ENCODE assay signal across 10 mouse cellular contexts in genomic region chr12:116599537-116599936, GRCm38 (mm10).
DNase-seq lines count a peak whose midpoint lies in the region; ATAC-seq and TF ChIP-seq lines count a peak whose summit lies in the region.
"Had no signal": no experiment of that assay in that cellular context is flagged by ENCODE, and none has a peak within 500 bp of the region (broad histone marks: within the 10 kb centered on the region; RNA-seq: fewer than 3 reads in every experiment).

No protein-coding gene starts in this region.

- WGBS in forebrain, embryonic 11.5 days: 64% methylated on average over 1 of the region's 1 CpGs
- WGBS in neural tube, embryonic 14.5 days: 35% methylated on average over 1 of the region's 1 CpGs

- no peak overlapping the region for H3K4me3 ChIP-seq in forebrain, embryonic 11.5 days (ENCODE audit: low read depth, low read length)
- H3K4me3 ChIP-seq in neural tube, embryonic 14.5 days (ENCODE audit: low read depth, low read length): no peak overlapping the region
- no peak overlapping the region for H3K4me3 ChIP-seq in gastrocnemius, adult 2 months

- peak; percentile 87 for ATAC-seq in forebrain, embryonic 11.5 days (replicated peaks; ENCODE audit: low FRiP score)
- ATAC-seq in neural tube, embryonic 14.5 days (ENCODE audit: low read depth): peak; percentile 86

- H3K27ac ChIP-seq in forebrain, embryonic 11.5 days (ENCODE audit: low read depth, low read length): no peak overlapping the region
- peak overlapping the region; percentile 74 for H3K27ac ChIP-seq in neural tube, embryonic 14.5 days (ENCODE audit: low read depth, low read length)
- no peak overlapping the region for H3K27ac ChIP-seq in gastrocnemius, adult 2 months

- H3K9ac ChIP-seq in forebrain, embryonic 11.5 days (ENCODE audit: low read length): no peak overlapping the region
- H3K9ac ChIP-seq in neural tube, embryonic 14.5 days (replicated peaks; ENCODE audit: low read depth, low read length): no peak overlapping the region
- H3K9ac ChIP-seq: lung, embryonic 14.5 days had no signal

- H3K27me3 ChIP-seq in forebrain, embryonic 11.5 days (ENCODE audit: control insufficient read depth, insufficient read depth, low read length): no peaks in the 10 kb centered on the region
- no peaks in the 10 kb centered on the region for H3K27me3 ChIP-seq in neural tube, embryonic 14.5 days (ENCODE audit: control insufficient read depth, insufficient read depth, low read length)

- H3K4me2 ChIP-seq in forebrain, embryonic 11.5 days (ENCODE audit: low read depth, low read length, severe bottlenecking): no peak overlapping the region
- H3K4me2 ChIP-seq in neural tube, embryonic 14.5 days (ENCODE audit: low read depth, low read length): no peak overlapping the region
- H3K4me2 ChIP-seq: lung, embryonic 14.5 days had no signal

- intact Hi-C loops in gastrocnemius, adult 2 months (cut with DNase I): no loop called here

- DNase-seq in embryo, embryonic 10 days (ENCODE audit: low spot score): peak; percentile 71
- DNase-seq in forebrain, embryonic 11.5 days (ENCODE audit: low spot score): peak; percentile 67
- peak; percentile 77 for DNase-seq in layer of hippocampus, adult 9-11 months
- DNase-seq in gastrocnemius, adult 2 months: no peak
- no peak for DNase-seq in spleen, postnatal 14 days (ENCODE audit: low spot score in 2 of 2)
- DNase-seq in kidney, adult 11 months: no peak
- DNase-seq: kidney, adult 8-10 months; lung, embryonic 14.5 days; spleen, adult 18-20 months had no signal

- peaks cover 4% of the 10 kb centered on the region; the same call in 1 of the 2 replicates for H3K4me1 ChIP-seq in forebrain, embryonic 11.5 days (replicated peaks; ENCODE audit: control insufficient read depth, insufficient read depth, low read length)
- H3K4me1 ChIP-seq in neural tube, embryonic 14.5 days (ENCODE audit: control insufficient read depth, insufficient read depth, low read length): peaks cover 23% of the 10 kb centered on the region

- H3K36me3 ChIP-seq in forebrain, embryonic 11.5 days (ENCODE audit: control insufficient read depth, insufficient read depth, low read length): no peaks in the 10 kb centered on the region
- no peaks in the 10 kb centered on the region for H3K36me3 ChIP-seq in neural tube, embryonic 14.5 days (ENCODE audit: control insufficient read depth, insufficient read depth, low read length)

- TF ChIP-seq CTCF in gastrocnemius, adult 2 months (IDR thresholded peaks at IDR 0.05): no peak

- H3K9me3 ChIP-seq in forebrain, embryonic 11.5 days (ENCODE audit: control insufficient read depth, low read length): no peaks in the 10 kb centered on the region
- H3K9me3 ChIP-seq in neural tube, embryonic 14.5 days (ENCODE audit: control insufficient read depth, low read length): no peaks in the 10 kb centered on the region

Comparison
In these comparisons a context has a peak if more than half of its experiments do, and no peak if none do; other contexts are left out.
1. DNase-seq: peak in embryo, embryonic 10 days (single experiment), forebrain, embryonic 11.5 days (single experiment) and layer of hippocampus, adult 9-11 months (single experiment); none in gastrocnemius, adult 2 months (single experiment), spleen, postnatal 14 days (0 of 2) and kidney, adult 11 months (single experiment).